Mouse (Mus musculus) cortical plate, adult 2 months (tissue): Measurements from ENCODE around the gene Hoxb5.

Experiments used
- CTCF ChIP-seq: fragments of 200-500 bp; IDR thresholded peaks from 2 replicates; pipeline ENCODE4 v1.5.1; 2011; ENCODE audit warnings: mild to moderate bottlenecking, control low read depth, low read length; ENCODE audit not compliant: insufficient read depth; ENCODE audit errors: extremely low read depth
- POLR2A ChIP-seq: fragments of 200-500 bp; IDR thresholded peaks from 2 replicates; pipeline ENCODE4 v1.6.1; 2011; ENCODE audit warnings: mild to moderate bottlenecking, low read length, control low read depth; ENCODE audit not compliant: insufficient read depth; ENCODE audit errors: extremely low read depth

GRCm38 (mm10) chr11:96352691-96353521, 49.8 kb downstream of the Hoxb5 start:
- no peak for TF ChIP-seq POLR2A
- no peak for TF ChIP-seq CTCF
